Mouse (Mus musculus) heart, embryonic 14.5 days (tissue): ENCODE results near the gene Dera. TPM values are rescaled to one million over a fixed set of nuclear protein-coding genes. Genes with fewer than 3 reads are reported as not detected.

Source experiments
- ATAC-seq: fragments of 200-750 bp; cut with Nextera tagmentation; 2 replicates; pipeline ENCODE4 v1.8.0; 2017; ENCODE audit warnings: low read depth, moderate TSS enrichment; ENCODE audit not compliant: insufficient number of reproducible peaks, insufficient read depth, low FRiP score
- H3K27ac ChIP-seq, 2 experiments: fragments of 200-500 bp in 1 of 2; fragments of 300-500 bp in 1 of 2; sonication (generic) in 1 of 2; replicated peaks in 1 of 2; 2 replicates each; pipeline ENCODE4 v1.5.1; 2012 to 2014; ENCODE audit warnings: low read depth in 2 of 2, low read length in 2 of 2, control low read depth in 1 of 2, mild to moderate bottlenecking in 1 of 2, mixed read lengths in 1 of 2; ENCODE audit not compliant: control insufficient read depth in 1 of 2, insufficient read depth in 1 of 2
- H3K27me3 ChIP-seq: fragments of 300-500 bp; sonication (generic); 2 replicates; pipeline ENCODE4 v1.6.1; 2014; ENCODE audit warnings: mild to moderate bottlenecking, low read length, control low read depth; ENCODE audit not compliant: control insufficient read depth, insufficient read depth
- H3K36me3 ChIP-seq: fragments of 300-500 bp; sonication (generic); 2 replicates; pipeline ENCODE4 v1.6.1; 2014; ENCODE audit warnings: mild to moderate bottlenecking, control low read depth, low read length, mixed read lengths; ENCODE audit not compliant: control insufficient read depth, insufficient read depth
- H3K4me1 ChIP-seq, 2 experiments: fragments of 200-500 bp in 1 of 2; fragments of 300-500 bp in 1 of 2; sonication (generic) in 1 of 2; 2 replicates each; pipeline ENCODE4 v1.6.1; 2012 to 2014; ENCODE audit warnings: low read length in 2 of 2, control low read depth in 1 of 2, mixed read lengths in 1 of 2; ENCODE audit not compliant: control insufficient read depth in 2 of 2, insufficient read depth in 2 of 2
- H3K4me2 ChIP-seq: fragments of 300-500 bp; sonication (generic); 2 replicates; pipeline ENCODE4 v1.6.1; 2014; ENCODE audit warnings: mild to moderate bottlenecking, low read length
- H3K4me3 ChIP-seq, 2 experiments: fragments of 200-500 bp in 1 of 2; fragments of 300-500 bp in 1 of 2; sonication (generic) in 1 of 2; 2 replicates each; pipeline ENCODE4 v1.5.1; 2012 to 2014; ENCODE audit warnings: low read length in 2 of 2, mild to moderate bottlenecking in 2 of 2, control low read depth in 1 of 2, low read depth in 1 of 2, moderate library complexity in 1 of 2; ENCODE audit not compliant: control insufficient read depth in 1 of 2, insufficient read depth in 1 of 2
- H3K9ac ChIP-seq: fragments of 300-500 bp; sonication (generic); 2 replicates; pipeline ENCODE4 v1.6.1; 2014; ENCODE audit warnings: mild to moderate bottlenecking, low read length
- H3K9me3 ChIP-seq: fragments of 300-500 bp; sonication (generic); 2 replicates; pipeline ENCODE4 v1.6.1; 2016; ENCODE audit warnings: low read length, control low read depth; ENCODE audit not compliant: control insufficient read depth
- WGBS: fragments of 180-500 bp; shearing (Covaris S2); extraction: QIAGEN DNeasy Blood & Tissue Kit; methylation state at CpG from one replicate; pipeline ENCODE4 v1.1.7; 2014; 5-methylcytosine and 5-hydroxymethylcytosine counted together
- polyA plus RNA-seq: library from polyadenylated mRNA; unstranded; fragments of >200 nt; fragmentation: Nextera tagmentation; extraction: Ambion mirVana; gene quantifications from 2 replicates; pipeline ENCODE4 v1.2.1, GENCODE M21; 2014

Gene Dera
- polyA plus RNA-seq, 1 experiment from 2014 or later = 46.3 TPM

GRCm38 (mm10) chr6:137722220-137722931 lies 32.0 kb upstream of the Dera start:
- 77% methylated on average over 15 of the region's 15 CpGs for WGBS
- H3K27ac ChIP-seq = no peak overlapping the region
- H3K9ac ChIP-seq = no peak overlapping the region
- H3K9me3 ChIP-seq = peaks cover 6% of the 10 kb centered on the region; the same call in 1 of the 2 replicates
- H3K4me3 ChIP-seq = no peak overlapping the region
- H3K4me1 ChIP-seq = no peaks in the 10 kb centered on the region
- no peak for ATAC-seq
- no peak overlapping the region for H3K4me2 ChIP-seq
- H3K27me3 ChIP-seq = no peaks in the 10 kb centered on the region
- H3K36me3 ChIP-seq = no peaks in the 10 kb centered on the region

GRCm38 (mm10) chr6:137723898-137724297 lies 30.4 kb upstream of the Dera start:
- H3K9me3 ChIP-seq = peaks cover 6% of the 10 kb centered on the region; the same call in 1 of the 2 replicates
- no peak overlapping the region for H3K4me3 ChIP-seq
- no peaks in the 10 kb centered on the region for H3K4me1 ChIP-seq
- no peak for ATAC-seq
- H3K9ac ChIP-seq = no peak overlapping the region
- H3K27me3 ChIP-seq = no peaks in the 10 kb centered on the region
- H3K27ac ChIP-seq = no peak overlapping the region
- H3K4me2 ChIP-seq = no peak overlapping the region
- H3K36me3 ChIP-seq = no peaks in the 10 kb centered on the region
- WGBS = 3% methylated on average over 4 of the region's 4 CpGs

GRCm38 (mm10) chr6:137734460-137734845 lies 19.9 kb upstream of the Dera start:
- Histone ChIP-seq H3K4me1 (peaks cover 6 to 16% of the 10 kb centered on the region in 2 experiments), H3K9me3 (no peaks in the 10 kb centered on the region), H3K27ac (peak overlapping the region; percentile 59 to 84), H3K4me3 (peak overlapping the region; percentile 79 to 99), H3K4me2 (peak overlapping the region; percentile 83), H3K9ac (peak overlapping the region; percentile 91), H3K36me3 (peaks cover 20% of the 10 kb centered on the region), H3K27me3 (no peaks in the 10 kb centered on the region)
- WGBS = under 1% methylated on average over 7 of the region's 7 CpGs
- peak; percentile 48 for ATAC-seq

GRCm38 (mm10) chr6:137734846-137735609 lies 19.3 kb upstream of the Dera start, which contains the start of gene Strap:
TSS of gene Strap (plus strand) at chr6:137735078.
- under 1% methylated on average over 75 of the region's 86 CpGs for WGBS

GRCm38 (mm10) chr6:137735671-137736238 lies 18.6 kb upstream of the Dera start:
- Histone ChIP-seq H3K27me3 (no peaks in the 10 kb centered on the region), H3K9me3 (no peaks in the 10 kb centered on the region), H3K4me1 (peaks cover 6 to 16% of the 10 kb centered on the region in 2 experiments), H3K4me3 (peak overlapping the region; percentile 79 to 99), H3K36me3 (peaks cover 33% of the 10 kb centered on the region), H3K9ac (peak overlapping the region; percentile 91), H3K4me2 (peak overlapping the region; percentile 82), H3K27ac (peak overlapping the region in 1 of 2 experiments; percentile 84; a peak in 2 of 4 replicates)
- ATAC-seq = no peak
- WGBS = 6% methylated on average over 17 of the region's 17 CpGs

More at GRCm38 (mm10) chr6:137734846-137735609, 19.3 kb upstream of the Dera start, which contains the start of gene Strap:
- Histone ChIP-seq H3K4me3 (peak within 1 kb of the TSS; percentile 79 to 99), H3K4me1 (peaks cover 6 to 16% of the 10 kb centered on the region in 2 experiments), H3K27ac (peak within 1 kb of the TSS; percentile 59 to 84), H3K27me3 (no peaks in the 10 kb centered on the region), H3K9me3 (no peaks in the 10 kb centered on the region), H3K36me3 (peaks cover 25% of the 10 kb centered on the region), H3K4me2 (peak within 1 kb of the TSS; percentile 83), H3K9ac (peak within 1 kb of the TSS; percentile 91)
- ATAC-seq = peak; percentile 95

GRCm38 (mm10) chr6:137740972-137741371 lies 13.4 kb upstream of the Dera start:
- Histone ChIP-seq H3K9ac (no peak overlapping the region), H3K27me3 (no peaks in the 10 kb centered on the region), H3K36me3 (peaks cover 85% of the 10 kb centered on the region), H3K27ac (no peak overlapping the region), H3K4me2 (no peak overlapping the region), H3K4me1 (peaks cover 4 to 6% of the 10 kb centered on the region in 2 experiments), H3K4me3 (no peak overlapping the region), H3K9me3 (no peaks in the 10 kb centered on the region)
- 90% methylated on average over 2 of the region's 2 CpGs for WGBS
- no peak for ATAC-seq

- ATAC-seq = no peak
- WGBS = 88% methylated on average over 4 of the region's 4 CpGs
- peaks cover 93% of the 10 kb centered on the region for H3K36me3 ChIP-seq
- no peaks in the 10 kb centered on the region for H3K4me1 ChIP-seq
- no peak overlapping the region for H3K4me2 ChIP-seq
- H3K9me3 ChIP-seq = no peaks in the 10 kb centered on the region
- H3K27ac ChIP-seq = no peak overlapping the region
- no peaks in the 10 kb centered on the region for H3K27me3 ChIP-seq
- H3K9ac ChIP-seq = no peak overlapping the region
- H3K4me3 ChIP-seq = no peak overlapping the region
These were observed 9.6 kb upstream of the Dera start for GRCm38 (mm10) chr6:137744700-137745099.
